ENCODE assay signal across 8 mouse cellular contexts in the genomic region with DNA sequence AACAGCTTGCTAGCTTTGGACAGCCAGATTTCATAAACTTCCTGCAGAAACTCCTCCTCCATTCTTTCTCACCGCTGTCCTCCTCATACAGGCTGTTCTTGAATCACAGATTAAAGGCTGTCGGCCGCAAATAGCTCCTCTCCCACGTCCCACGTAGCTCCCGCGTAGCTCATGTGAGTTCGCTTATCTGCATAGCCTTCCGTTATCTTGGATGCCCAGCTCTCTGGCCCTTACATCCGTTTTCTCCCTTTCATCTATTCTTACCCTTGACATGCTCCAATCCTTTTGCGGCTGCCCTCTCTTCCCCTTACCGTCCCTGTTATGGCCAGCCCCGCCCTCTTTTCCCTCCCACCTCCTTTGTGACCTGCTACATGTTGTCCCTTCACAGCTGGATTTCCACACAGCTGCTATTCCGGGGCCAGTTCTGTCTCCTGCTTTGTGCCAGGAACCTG. TPM values are rescaled to one million over a fixed set of nuclear protein-coding genes. Genes with fewer than 3 reads are reported as not detected.
DNase-seq lines count a peak whose midpoint lies in the region; ATAC-seq and TF ChIP-seq lines count a peak whose summit lies in the region.

No protein-coding gene starts in this region.

- H3K9ac ChIP-seq in embryonic facial prominence, embryonic 12.5 days: no peak overlapping the region
- no peak overlapping the region for H3K9ac ChIP-seq in hindbrain, embryonic 11.5 days (ENCODE audit: low read depth, low read length)
- peak overlapping the region; percentile 30; the same call in 1 of the 2 replicates for H3K9ac ChIP-seq in liver, embryonic 16.5 days (ENCODE audit: low read depth, low read length)
- peak overlapping the region; percentile 42; the same call in 1 of the 2 replicates for H3K9ac ChIP-seq in neural tube, embryonic 13.5 days

- no peaks in the 10 kb centered on the region for H3K27me3 ChIP-seq in embryonic facial prominence, embryonic 12.5 days
- H3K27me3 ChIP-seq in hindbrain, embryonic 11.5 days (ENCODE audit: control insufficient read depth, insufficient read depth, low read length): no peaks in the 10 kb centered on the region
- peaks cover 13% of the 10 kb centered on the region for H3K27me3 ChIP-seq in liver, embryonic 16.5 days (ENCODE audit: control insufficient read depth, insufficient read depth, low read depth, low read length)
- no peaks in the 10 kb centered on the region for H3K27me3 ChIP-seq in neural tube, embryonic 13.5 days
- no peaks in the 10 kb centered on the region for H3K27me3 ChIP-seq in cerebellum, adult 2 months (ENCODE audit: control insufficient read depth, insufficient read depth, low read length)

- H3K4me2 ChIP-seq in embryonic facial prominence, embryonic 12.5 days (replicated peaks): 0 out of 2 replicates have a peak overlapping the region, but pooled peaks have one; percentile 29
- H3K4me2 ChIP-seq in hindbrain, embryonic 11.5 days (replicated peaks; ENCODE audit: low read depth, low read length): no peak overlapping the region; the same call in 1 of the 2 replicates
- H3K4me2 ChIP-seq in liver, embryonic 16.5 days (ENCODE audit: low read depth, low read length): peak overlapping the region; percentile 52
- H3K4me2 ChIP-seq in neural tube, embryonic 13.5 days: peak overlapping the region; percentile 37

- no peak for TF ChIP-seq POLR2A in cerebellum, adult 2 months (IDR thresholded peaks at IDR 0.05; ENCODE audit: borderline replicate concordance, insufficient read depth, low read length)

- H3K9me3 ChIP-seq in embryonic facial prominence, embryonic 12.5 days: no peaks in the 10 kb centered on the region
- H3K9me3 ChIP-seq in hindbrain, embryonic 11.5 days (ENCODE audit: control insufficient read depth, low read length): no peaks in the 10 kb centered on the region
- H3K9me3 ChIP-seq in liver, embryonic 16.5 days (replicated peaks; ENCODE audit: control insufficient read depth, low read length): peaks cover 2% of the 10 kb centered on the region; the same call in 1 of the 2 replicates
- no peaks in the 10 kb centered on the region for H3K9me3 ChIP-seq in neural tube, embryonic 13.5 days

- no peak for ATAC-seq in embryonic facial prominence, embryonic 12.5 days (ENCODE audit: insufficient number of reproducible peaks, insufficient read depth, low FRiP score, low TSS enrichment)
- ATAC-seq in hindbrain, embryonic 11.5 days (ENCODE audit: low FRiP score): no peak
- ATAC-seq in liver, embryonic 16.5 days (ENCODE audit: low read depth): peak; percentile 81
- no peak for ATAC-seq in neural tube, embryonic 13.5 days (ENCODE audit: low read depth)

- peak; percentile 67 for DNase-seq in layer of hippocampus, adult 9-11 months
- DNase-seq in layer of hippocampus, postnatal 25 days (ENCODE audit: extremely low spot score in 1 of 2, low spot score in 1 of 2): no peak
- DNase-seq in hindbrain, embryonic 11.5 days (ENCODE audit: low spot score): peak; percentile 25
- no peak for DNase-seq in cerebellum, adult 2 months
- no peak for DNase-seq in kidney, adult 9 months

- peaks cover 8% of the 10 kb centered on the region; the same call in 1 of the 2 replicates for H3K4me1 ChIP-seq in embryonic facial prominence, embryonic 12.5 days
- no peaks in the 10 kb centered on the region; the same call in 1 of the 2 replicates for H3K4me1 ChIP-seq in hindbrain, embryonic 11.5 days (replicated peaks; ENCODE audit: control insufficient read depth, insufficient read depth, low read length)
- peaks cover 38% of the 10 kb centered on the region for H3K4me1 ChIP-seq in liver, embryonic 16.5 days (ENCODE audit: control insufficient read depth, low read depth, low read length)
- H3K4me1 ChIP-seq in neural tube, embryonic 13.5 days (replicated peaks): peaks cover 5% of the 10 kb centered on the region; the same call in 1 of the 2 replicates
- no peaks in the 10 kb centered on the region; the same call in 1 of the 2 replicates for H3K4me1 ChIP-seq in cerebellum, adult 2 months (ENCODE audit: control insufficient read depth, insufficient read depth, low read length)

- H3K27ac ChIP-seq in embryonic facial prominence, embryonic 12.5 days: no peak overlapping the region
- no peak overlapping the region for H3K27ac ChIP-seq in hindbrain, embryonic 11.5 days (ENCODE audit: low read depth, low read length)
- no peak overlapping the region; the same call in 1 of the 2 replicates for H3K27ac ChIP-seq in liver, embryonic 16.5 days (ENCODE audit: low read length)
- H3K27ac ChIP-seq in neural tube, embryonic 13.5 days (replicated peaks): no peak overlapping the region
- no peak overlapping the region for H3K27ac ChIP-seq in cerebellum, adult 2 months (ENCODE audit: insufficient read depth, low read length)

- no peaks in the 10 kb centered on the region for H3K36me3 ChIP-seq in embryonic facial prominence, embryonic 12.5 days
- H3K36me3 ChIP-seq in hindbrain, embryonic 11.5 days (ENCODE audit: control insufficient read depth, insufficient read depth, low read length): no peaks in the 10 kb centered on the region
- no peaks in the 10 kb centered on the region for H3K36me3 ChIP-seq in liver, embryonic 16.5 days (ENCODE audit: control insufficient read depth, insufficient read depth)
- H3K36me3 ChIP-seq in neural tube, embryonic 13.5 days: no peaks in the 10 kb centered on the region

- H3K4me3 ChIP-seq in embryonic facial prominence, embryonic 12.5 days: no peak overlapping the region
- H3K4me3 ChIP-seq in hindbrain, embryonic 11.5 days (ENCODE audit: low read depth, low read length): no peak overlapping the region
- peak overlapping the region; percentile 11; the same call in 1 of the 2 replicates for H3K4me3 ChIP-seq in liver, embryonic 16.5 days (ENCODE audit: low read depth, low read length)
- no peak overlapping the region for H3K4me3 ChIP-seq in neural tube, embryonic 13.5 days
- no peak overlapping the region for H3K4me3 ChIP-seq in cerebellum, adult 2 months (replicated peaks; ENCODE audit: insufficient read depth, low read depth, low read length)

- no peak for TF ChIP-seq CTCF in cerebellum, adult 2 months (IDR thresholded peaks at IDR 0.05; ENCODE audit: borderline replicate concordance, insufficient read depth, low read depth, low read length)

- WGBS in embryonic facial prominence, embryonic 12.5 days: 18% methylated on average over 14 of the region's 14 CpGs
- 13% methylated on average over 14 of the region's 14 CpGs for WGBS in hindbrain, embryonic 11.5 days
- under 1% methylated on average over 14 of the region's 14 CpGs for WGBS in liver, embryonic 16.5 days (ENCODE audit: insufficient replicate concordance)
- 6% methylated on average over 14 of the region's 14 CpGs for WGBS in neural tube, embryonic 13.5 days
- WGBS in cerebellum, adult 2 months: 17% methylated on average over 14 of the region's 14 CpGs

RNA-seq across cellular contexts. Expression of a gene that starts 20.5 kb away (rescaled TPM):
- 10 to 100 TPM; 32.9 to 38.8 TPM for total RNA-seq in layer of hippocampus, postnatal 25 days (2021)
- polyA plus RNA-seq in embryonic facial prominence, embryonic 12.5 days (2016; fragmentation: Nextera tagmentation; extraction: Ambion mirVana): 59.4 and 63.9 TPM in 2 replicates
- polyA plus RNA-seq in hindbrain, embryonic 11.5 days (2014; fragmentation: Nextera tagmentation; extraction: Ambion mirVana): 71.3 and 74.8 TPM in 2 replicates
- polyA plus RNA-seq in liver, embryonic 16.5 days (2015; fragmentation: Nextera tagmentation; extraction: Ambion mirVana): 10.4 TPM in 2 replicates
- 83.0 and 85.8 TPM in 2 replicates for polyA plus RNA-seq in neural tube, embryonic 13.5 days (2015; fragmentation: Nextera tagmentation; extraction: Ambion mirVana)
- 48.2 and 49.9 TPM in 2 replicates for polyA plus RNA-seq in cerebellum, adult 2 months (2012; rRNA removed)

Comparison
In these comparisons a context has a peak if more than half of its experiments do, and no peak if none do; other contexts are left out.
1. DNase-seq: peak in layer of hippocampus, adult 9-11 months (single experiment) and hindbrain, embryonic 11.5 days (single experiment); none in layer of hippocampus, postnatal 25 days (0 of 2), cerebellum, adult 2 months (0 of 2) and kidney, adult 9 months (single experiment).
2. H3K9ac ChIP-seq: peak in liver, embryonic 16.5 days (single experiment) and neural tube, embryonic 13.5 days (single experiment); none in embryonic facial prominence, embryonic 12.5 days (single experiment) and hindbrain, embryonic 11.5 days (single experiment).